Mouse (Mus musculus): ENCODE results near the gene Baz1b.

- TF ChIP-seq CTCF (IDR thresholded peaks at IDR 0.05; ENCODE audit: low read depth, low read length) (no peak), GATA1 (IDR thresholded peaks at IDR 0.05; ENCODE audit: borderline replicate concordance, low read length) (no peak), TAL1 (conservative IDR thresholded peaks at IDR 0.05; ENCODE audit: low read depth, low read length) (no peak), POLR2AphosphoS5 (IDR thresholded peaks at IDR 0.05; ENCODE audit: insufficient replicate concordance, low read depth, low read length) (no peak), GATA2 (IDR thresholded peaks at IDR 0.05; ENCODE audit: borderline replicate concordance, low read depth, low read length) (no peak)
Observed at GRCm38 (mm10) chr5:135257559-135257958, 70.5 kb downstream of the Baz1b start.
